Mouse (Mus musculus): Measurements from ENCODE around the gene Zfp827. TPM values are rescaled to one million over a fixed set of nuclear protein-coding genes. Genes with fewer than 3 reads are reported as not detected.
"Not testable (repeated sequence)": the region's sequence is repeated elsewhere in the genome, so short reads cannot be mapped to it uniquely, and the experiment has no call there.

Gene Zfp827
- polyA plus RNA-seq, 1 experiment from 2014 or later = 4.5 TPM

DNA sequence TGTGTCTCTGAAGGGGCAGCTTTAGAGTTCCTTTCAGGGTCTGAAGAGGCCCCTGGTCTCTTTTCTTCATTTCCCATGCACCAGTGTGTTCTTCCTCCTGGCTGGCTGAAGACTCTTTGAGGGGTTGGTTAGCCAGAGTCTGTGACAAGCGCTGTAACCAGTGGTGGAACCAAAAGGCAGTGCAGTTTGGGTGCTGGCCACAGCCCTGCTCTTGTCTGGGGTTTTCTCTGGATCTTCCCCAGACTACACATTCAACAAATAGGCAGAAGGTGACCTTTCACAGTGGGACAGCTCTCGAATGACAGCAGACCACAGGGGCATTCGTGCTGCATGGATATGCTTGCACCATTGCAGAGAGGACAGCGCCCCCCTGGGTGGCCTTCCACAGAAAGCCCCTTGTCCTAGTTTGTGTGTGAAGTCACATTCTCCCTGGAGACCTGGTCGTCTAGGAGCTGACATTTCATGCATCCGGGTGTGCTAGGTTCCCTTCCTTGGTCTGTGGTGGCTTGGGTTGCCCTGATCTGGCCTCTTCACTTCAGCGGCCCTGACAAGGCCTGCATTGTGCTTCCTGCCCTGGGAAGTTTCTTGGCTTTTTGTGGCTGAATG is 99.1 kb downstream of the Zfp827 start:
- no peak for DNase-seq (ENCODE audit: low spot score)
- WGBS = 74% methylated on average over 7 of the region's 7 CpGs
- H3K4me3 ChIP-seq (replicated peaks; ENCODE audit: low read depth, low read length) = no peak overlapping the region

DNA sequence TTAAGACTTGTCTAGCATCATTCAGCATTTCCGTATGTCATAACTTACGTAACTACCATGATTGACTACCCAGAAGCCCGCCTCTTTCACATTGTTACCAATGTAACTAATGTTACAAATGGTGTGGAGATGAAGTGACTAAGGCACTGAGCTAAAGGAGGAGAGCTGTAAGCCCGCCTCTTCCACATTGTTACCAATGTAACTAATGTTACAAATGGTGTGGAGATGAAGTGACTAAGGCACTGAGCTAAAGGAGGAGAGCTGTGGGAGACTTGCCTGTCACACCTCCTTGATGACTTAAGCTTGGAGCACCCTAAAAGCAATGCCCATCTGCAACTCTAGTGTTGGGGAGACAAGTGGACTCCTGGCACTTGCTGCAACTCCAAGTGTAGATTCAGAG is 100.3 kb downstream of the Zfp827 start:
- WGBS = 93% methylated on average over 4 of the region's 4 CpGs

More for the DNA sequence above, 99.1 kb downstream of the Zfp827 start:
- no peaks in the 10 kb centered on the region for H3K27me3 ChIP-seq (ENCODE audit: insufficient read depth, low read length)
- no peaks in the 10 kb centered on the region for H3K9me3 ChIP-seq (replicated peaks; ENCODE audit: low read length)
- 0 out of 2 replicates have a peak, but pooled peaks have one; percentile 10 for TF ChIP-seq CTCF (IDR thresholded peaks at IDR 0.05; ENCODE audit: low read depth)
- no peak overlapping the region for H3K4me2 ChIP-seq (ENCODE audit: low read length)
- ATAC-seq (replicated peaks; ENCODE audit: low FRiP score, low read depth) = no peak
- H3K4me1 ChIP-seq (replicated peaks; ENCODE audit: insufficient read depth, low read length) = no peaks in the 10 kb centered on the region
- no peak overlapping the region for H3K9ac ChIP-seq (ENCODE audit: low read depth, low read length)
- no peak overlapping the region for H3K27ac ChIP-seq
- H3K36me3 ChIP-seq (ENCODE audit: insufficient read depth, low read length) = 0 out of 2 replicates have a peak, but pooled peaks cover 3% of the 10 kb centered on the region

DNA sequence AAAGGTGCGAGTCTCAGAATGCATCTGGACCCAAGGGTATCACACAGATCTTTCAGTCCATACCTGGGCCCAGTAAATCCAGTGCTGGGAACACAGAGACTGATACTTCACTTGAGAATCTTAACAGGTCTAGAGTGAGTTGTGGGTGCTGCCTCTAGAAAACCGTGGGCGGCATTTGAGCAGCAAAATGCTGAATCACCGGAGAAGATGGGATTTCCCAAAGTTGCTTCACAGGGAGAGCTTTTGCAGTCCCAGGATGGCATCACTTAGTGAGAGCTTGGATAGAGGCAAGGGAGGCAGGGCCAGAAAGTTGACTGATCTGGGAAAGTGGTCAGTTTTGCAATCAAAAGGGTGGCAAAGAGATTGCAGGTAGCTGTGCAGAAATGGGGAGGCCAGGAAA is 111.4 kb downstream of the Zfp827 start:
- H3K9ac ChIP-seq (ENCODE audit: low read depth, low read length) = no peak overlapping the region
- H3K27me3 ChIP-seq (ENCODE audit: insufficient read depth, low read length) = no peaks in the 10 kb centered on the region
- WGBS = 94% methylated on average over 4 of the region's 4 CpGs
- H3K4me2 ChIP-seq (ENCODE audit: low read length) = no peak overlapping the region
- no peaks in the 10 kb centered on the region for H3K9me3 ChIP-seq (replicated peaks; ENCODE audit: low read length)
- H3K4me3 ChIP-seq (replicated peaks; ENCODE audit: low read depth, low read length) = no peak overlapping the region
- no peak for TF ChIP-seq CTCF (IDR thresholded peaks at IDR 0.05; ENCODE audit: low read depth)
- H3K27ac ChIP-seq = no peak overlapping the region
- DNase-seq (ENCODE audit: low spot score) (no peak), ATAC-seq (replicated peaks; ENCODE audit: low FRiP score, low read depth) (no peak)
- H3K4me1 ChIP-seq (replicated peaks; ENCODE audit: insufficient read depth, low read length) = no peaks in the 10 kb centered on the region
- 0 out of 2 replicates have a peak, but pooled peaks cover 10% of the 10 kb centered on the region for H3K36me3 ChIP-seq (ENCODE audit: insufficient read depth, low read length)

More for the DNA sequence above, 100.3 kb downstream of the Zfp827 start:
- H3K9ac ChIP-seq (ENCODE audit: low read depth, low read length); H3K27ac ChIP-seq; ATAC-seq (replicated peaks; ENCODE audit: low FRiP score, low read depth); DNase-seq (ENCODE audit: low spot score); H3K4me3 ChIP-seq (replicated peaks; ENCODE audit: low read depth, low read length); H3K9me3 ChIP-seq (replicated peaks; ENCODE audit: low read length); H3K4me2 ChIP-seq (ENCODE audit: low read length); H3K36me3 ChIP-seq (ENCODE audit: insufficient read depth, low read length); H3K4me1 ChIP-seq (replicated peaks; ENCODE audit: insufficient read depth, low read length); H3K27me3 ChIP-seq (ENCODE audit: insufficient read depth, low read length): not testable (repeated sequence)

DNA sequence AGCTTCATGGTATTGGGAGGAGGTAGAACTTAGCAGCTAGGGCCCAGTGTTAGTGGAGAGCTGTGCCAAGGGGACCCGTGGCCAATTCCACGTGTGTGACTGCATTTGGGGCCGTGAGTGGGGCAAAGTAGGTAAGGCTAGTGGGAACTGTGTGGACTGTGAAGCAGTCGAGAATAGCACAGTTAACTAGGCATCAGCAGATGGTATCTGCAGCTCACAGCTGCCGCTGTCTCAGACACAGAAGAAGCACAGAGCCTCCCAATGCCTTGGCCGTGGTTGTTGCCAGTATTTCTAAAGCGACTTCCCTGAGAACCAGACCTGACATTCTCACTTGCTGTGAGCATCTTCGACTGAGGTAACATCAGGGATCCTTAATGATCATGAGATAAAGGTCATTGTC is 112.7 kb downstream of the Zfp827 start:
- no peak for TF ChIP-seq CTCF (IDR thresholded peaks at IDR 0.05; ENCODE audit: low read depth)
- Histone ChIP-seq H3K9me3 (replicated peaks; ENCODE audit: low read length) (no peaks in the 10 kb centered on the region), H3K4me3 (replicated peaks; ENCODE audit: low read depth, low read length) (no peak overlapping the region), H3K4me1 (replicated peaks; ENCODE audit: insufficient read depth, low read length) (no peaks in the 10 kb centered on the region), H3K4me2 (ENCODE audit: low read length) (no peak overlapping the region), H3K36me3 (ENCODE audit: insufficient read depth, low read length) (peaks cover 10% of the 10 kb centered on the region; the same call in 1 of the 2 replicates), H3K9ac (ENCODE audit: low read depth, low read length) (no peak overlapping the region), H3K27me3 (ENCODE audit: insufficient read depth, low read length) (no peaks in the 10 kb centered on the region), H3K27ac (no peak overlapping the region)
- no peak for DNase-seq (ENCODE audit: low spot score)
- no peak for ATAC-seq (replicated peaks; ENCODE audit: low FRiP score, low read depth)
- 89% methylated on average over 8 of the region's 8 CpGs for WGBS

DNA sequence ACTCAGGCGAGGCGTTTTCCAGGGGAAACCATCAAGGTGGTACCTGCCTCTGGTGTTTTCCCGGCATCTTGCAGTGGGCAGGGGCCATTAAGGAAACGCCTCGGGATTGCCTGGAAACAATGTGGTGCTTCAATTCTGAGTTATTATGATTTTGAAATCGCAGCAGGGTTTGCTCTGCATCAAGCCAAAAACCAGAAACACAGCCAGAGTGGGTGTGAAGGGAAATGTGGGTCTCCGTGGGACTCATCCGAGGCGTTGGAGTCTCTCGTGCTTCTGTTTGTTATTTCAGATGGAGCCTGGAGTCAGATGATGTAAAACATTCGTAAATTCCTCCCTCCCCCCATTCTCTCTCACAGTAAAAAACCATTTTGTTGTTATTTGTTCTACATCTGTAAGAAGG is 113.4 kb downstream of the Zfp827 start:
- no peaks in the 10 kb centered on the region for H3K27me3 ChIP-seq (ENCODE audit: insufficient read depth, low read length)
- no peak overlapping the region for H3K4me2 ChIP-seq (ENCODE audit: low read length)
- H3K27ac ChIP-seq = no peak overlapping the region
- peaks cover 7% of the 10 kb centered on the region; the same call in 1 of the 2 replicates for H3K36me3 ChIP-seq (ENCODE audit: insufficient read depth, low read length)
- no peaks in the 10 kb centered on the region for H3K9me3 ChIP-seq (replicated peaks; ENCODE audit: low read length)
- H3K9ac ChIP-seq (ENCODE audit: low read depth, low read length) = no peak overlapping the region
- DNase-seq (ENCODE audit: low spot score) (no peak), ATAC-seq (replicated peaks; ENCODE audit: low FRiP score, low read depth) (no peak)
- no peak for TF ChIP-seq CTCF (IDR thresholded peaks at IDR 0.05; ENCODE audit: low read depth)
- 64% methylated on average over 11 of the region's 11 CpGs for WGBS
- no peaks in the 10 kb centered on the region for H3K4me1 ChIP-seq (replicated peaks; ENCODE audit: insufficient read depth, low read length)
- no peak overlapping the region for H3K4me3 ChIP-seq (replicated peaks; ENCODE audit: low read depth, low read length)

DNA sequence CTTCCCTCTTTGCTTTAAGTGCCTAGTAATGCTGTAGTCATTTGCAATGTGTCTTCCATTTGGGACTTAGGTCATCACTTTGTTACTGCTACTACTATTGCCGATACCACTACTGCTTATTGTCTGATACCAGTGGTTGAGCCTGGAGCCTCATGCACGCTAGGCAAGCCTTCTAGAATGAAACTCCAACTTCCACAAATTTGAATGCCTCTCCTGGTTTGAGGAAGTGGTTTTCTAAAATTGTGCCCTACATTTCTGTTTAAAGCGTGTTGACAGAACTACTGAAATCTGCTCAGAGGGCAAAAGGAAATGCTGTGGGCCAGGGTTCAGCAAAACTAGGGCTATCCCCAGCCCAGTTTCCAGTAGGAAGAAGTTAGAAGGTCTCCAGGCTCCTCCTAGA is 115.5 kb downstream of the Zfp827 start:
- ATAC-seq (replicated peaks; ENCODE audit: low FRiP score, low read depth) (no peak), DNase-seq (ENCODE audit: low spot score) (no peak)
- Histone ChIP-seq H3K36me3 (ENCODE audit: insufficient read depth, low read length) (peaks cover 7% of the 10 kb centered on the region; the same call in 1 of the 2 replicates), H3K4me1 (replicated peaks; ENCODE audit: insufficient read depth, low read length) (no peaks in the 10 kb centered on the region), H3K9ac (ENCODE audit: low read depth, low read length) (no peak overlapping the region), H3K4me3 (replicated peaks; ENCODE audit: low read depth, low read length) (no peak overlapping the region), H3K4me2 (ENCODE audit: low read length) (no peak overlapping the region), H3K9me3 (replicated peaks; ENCODE audit: low read length) (no peaks in the 10 kb centered on the region), H3K27me3 (ENCODE audit: insufficient read depth, low read length) (no peaks in the 10 kb centered on the region), H3K27ac (no peak overlapping the region)
- TF ChIP-seq CTCF (IDR thresholded peaks at IDR 0.05; ENCODE audit: low read depth) = no peak
- WGBS = 95% methylated on average over 3 of the region's 3 CpGs

DNA sequence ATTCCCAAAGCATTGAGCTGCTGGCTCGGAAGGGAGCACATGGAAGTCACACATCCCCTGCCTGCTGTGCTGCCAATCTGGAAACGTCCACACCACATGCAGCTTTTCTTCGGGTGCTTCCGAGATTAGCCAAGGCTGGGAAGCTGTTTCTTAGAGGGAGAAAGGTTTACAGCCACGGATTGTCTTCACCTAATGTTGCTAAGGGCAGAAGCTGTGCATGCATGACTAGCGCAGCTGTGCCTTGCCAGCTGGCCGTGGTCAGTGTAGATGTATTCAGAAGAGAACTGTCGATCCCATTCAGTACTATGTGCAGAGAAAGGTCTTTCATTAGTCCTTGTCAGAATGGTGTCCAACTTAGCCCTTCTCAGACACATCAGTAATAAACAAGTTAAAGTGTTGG is 117.0 kb downstream of the Zfp827 start:
- H3K4me2 ChIP-seq (ENCODE audit: low read length) = no peak overlapping the region
- WGBS = 89% methylated on average over 8 of the region's 8 CpGs
- H3K27me3 ChIP-seq (ENCODE audit: insufficient read depth, low read length) = no peaks in the 10 kb centered on the region
- no peak overlapping the region for H3K4me3 ChIP-seq (replicated peaks; ENCODE audit: low read depth, low read length)
- DNase-seq (ENCODE audit: low spot score) = no peak
- H3K36me3 ChIP-seq (ENCODE audit: insufficient read depth, low read length) = peaks cover 7% of the 10 kb centered on the region; the same call in 1 of the 2 replicates
- no peaks in the 10 kb centered on the region for H3K9me3 ChIP-seq (replicated peaks; ENCODE audit: low read length)
- no peak overlapping the region for H3K9ac ChIP-seq (ENCODE audit: low read depth, low read length)
- TF ChIP-seq CTCF (IDR thresholded peaks at IDR 0.05; ENCODE audit: low read depth) = no peak
- H3K27ac ChIP-seq = no peak overlapping the region
- no peaks in the 10 kb centered on the region for H3K4me1 ChIP-seq (replicated peaks; ENCODE audit: insufficient read depth, low read length)
- no peak for ATAC-seq (replicated peaks; ENCODE audit: low FRiP score, low read depth)

Measured in kidney, postnatal 0 days (tissue).